Mouse (Mus musculus): ENCODE results near the gene Irgm2.

DNA sequence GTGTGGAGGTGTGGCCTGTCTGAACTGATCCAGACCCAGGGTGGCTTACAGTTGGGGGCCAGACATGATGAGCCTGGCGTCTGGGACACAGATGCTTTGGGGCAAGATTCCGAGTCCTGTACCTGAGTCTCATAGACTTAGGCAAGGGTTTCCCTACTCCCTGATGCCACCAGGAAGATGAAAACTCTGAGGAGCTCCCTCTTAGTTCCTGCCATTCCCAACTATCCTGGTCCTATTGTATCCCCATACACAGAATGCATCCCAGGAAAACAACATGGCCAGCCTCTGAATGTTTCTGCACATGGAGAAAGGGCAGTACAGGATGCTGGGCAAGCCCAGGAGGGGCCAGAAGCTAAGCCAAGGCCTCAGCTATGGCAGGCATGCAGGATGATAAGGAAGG lies 64.1 kb downstream of the Irgm2 start:
- TF ChIP-seq CHD2 (IDR thresholded peaks at IDR 0.05; ENCODE audit: low read depth, low read length) (no peak), ZNF384 (IDR thresholded peaks at IDR 0.05; ENCODE audit: low read depth, low read length) (no peak)
